Comparison of ENCODE assay signal across 17 mouse cellular contexts in genomic region chr7:125005638-125006037, GRCm38 (mm10).
A peak's percentile ranks its signal among the peaks of the same experiment; 100 is the strongest.
DNase-seq lines count a peak whose midpoint lies in the region; ATAC-seq and TF ChIP-seq lines count a peak whose summit lies in the region.
"Had no signal": no experiment of that assay in that cellular context is flagged by ENCODE, and none has a peak within 500 bp of the region (broad histone marks: within the 10 kb centered on the region; RNA-seq: fewer than 3 reads in every experiment).

No protein-coding gene starts in this region.

- H3K4me2 ChIP-seq in heart, embryonic 12.5 days = no peak overlapping the region
- H3K4me2 ChIP-seq: heart, embryonic 13.5 days; hindbrain, embryonic 13.5 days; liver, embryonic 13.5 days; neural tube, embryonic 15.5 days had no signal

- DNase-seq in cerebellum, postnatal 14 days = peak; percentile 5 to 13
- DNase-seq in cerebellum, adult 2 months = no peak
- DNase-seq in retina, postnatal 1 day = peak; percentile 25
- DNase-seq in retina, embryonic 14.5 days (ENCODE audit: low spot score) = no peak
- peak; percentile 29 to 33 for DNase-seq in left cerebral cortex, adult 9 months (ENCODE audit: low spot score in 2 of 2)
- DNase-seq in telencephalon, adult 2 months (ENCODE audit: low read depth, low spot score) = peak; percentile 59
- no peak for DNase-seq in thymus, postnatal 4 days
- DNase-seq: adrenal gland, adult 8-10 months; kidney, adult 9 months; liver, embryonic 13.5 days; lung, postnatal 14 days; spleen, adult 18-20 months; thymus, adult 18-20 months had no signal

- no peak for TF ChIP-seq POLR2A in cerebellum, adult 2 months (IDR thresholded peaks at IDR 0.05; ENCODE audit: borderline replicate concordance, insufficient read depth, low read length)

- TF ChIP-seq CTCF in cerebellum, adult 2 months (IDR thresholded peaks at IDR 0.05; ENCODE audit: borderline replicate concordance, insufficient read depth, low read depth, low read length) = no peak

- no peaks in the 10 kb centered on the region; the same call in 1 of the 2 replicates for H3K27me3 ChIP-seq in cerebellum, adult 2 months (ENCODE audit: control insufficient read depth, insufficient read depth, low read length)
- no peaks in the 10 kb centered on the region for H3K27me3 ChIP-seq in heart, embryonic 12.5 days (replicated peaks)
- H3K27me3 ChIP-seq: heart, embryonic 13.5 days; hindbrain, embryonic 13.5 days; liver, embryonic 13.5 days; neural tube, embryonic 15.5 days had no signal

- 43% methylated on average over 3 of the region's 3 CpGs for WGBS in cerebellum, adult 2 months
- WGBS in heart, embryonic 12.5 days = 82% methylated on average over 3 of the region's 3 CpGs

- no peaks in the 10 kb centered on the region for H3K36me3 ChIP-seq in heart, embryonic 12.5 days
- H3K36me3 ChIP-seq: heart, embryonic 13.5 days; hindbrain, embryonic 13.5 days; liver, embryonic 13.5 days; neural tube, embryonic 15.5 days had no signal

- ATAC-seq in heart, embryonic 12.5 days (ENCODE audit: insufficient number of reproducible peaks, low FRiP score) = no peak

- no peak overlapping the region for H3K4me3 ChIP-seq in cerebellum, adult 2 months (replicated peaks; ENCODE audit: insufficient read depth, low read depth, low read length)
- no peak overlapping the region for H3K4me3 ChIP-seq in heart, embryonic 12.5 days
- H3K4me3 ChIP-seq: heart, embryonic 13.5 days; hindbrain, embryonic 13.5 days; liver, embryonic 13.5 days; neural tube, embryonic 15.5 days had no signal

- H3K27ac ChIP-seq in cerebellum, adult 2 months (ENCODE audit: insufficient read depth, low read length) = no peak overlapping the region
- H3K27ac ChIP-seq in heart, embryonic 12.5 days (ENCODE audit: poor library complexity, severe bottlenecking) = no peak overlapping the region
- H3K27ac ChIP-seq: heart, embryonic 13.5 days; hindbrain, embryonic 13.5 days; liver, embryonic 13.5 days; neural tube, embryonic 15.5 days had no signal

- no peak overlapping the region for H3K9ac ChIP-seq in heart, embryonic 12.5 days
- H3K9ac ChIP-seq: heart, embryonic 13.5 days; hindbrain, embryonic 13.5 days; liver, embryonic 13.5 days; neural tube, embryonic 15.5 days had no signal

- no peaks in the 10 kb centered on the region for H3K4me1 ChIP-seq in cerebellum, adult 2 months (ENCODE audit: control insufficient read depth, insufficient read depth, low read length)
- no peaks in the 10 kb centered on the region for H3K4me1 ChIP-seq in heart, embryonic 12.5 days (replicated peaks)
- H3K4me1 ChIP-seq: heart, embryonic 13.5 days; liver, embryonic 13.5 days; neural tube, embryonic 15.5 days had no signal

- peaks cover 7% of the 10 kb centered on the region; the same call in 1 of the 2 replicates for H3K9me3 ChIP-seq in heart, embryonic 12.5 days (replicated peaks)
- H3K9me3 ChIP-seq: heart, embryonic 13.5 days; hindbrain, embryonic 13.5 days; liver, embryonic 13.5 days; neural tube, embryonic 15.5 days had no signal

Comparison
In these comparisons a context has a peak if more than half of its experiments do, and no peak if none do; other contexts are left out.
1. DNase-seq: peak in cerebellum, postnatal 14 days (2 of 2), retina, postnatal 1 day (single experiment), left cerebral cortex, adult 9 months (2 of 2) and telencephalon, adult 2 months (single experiment); none in cerebellum, adult 2 months (0 of 2), retina, embryonic 14.5 days (single experiment) and thymus, postnatal 4 days (single experiment).